Mouse (Mus musculus) stomach, embryonic 16.5 days (tissue): ENCODE results near the gene Grb7. TPM values are rescaled to one million over a fixed set of nuclear protein-coding genes. Genes with fewer than 3 reads are reported as not detected.

Source experiments
- ATAC-seq: fragments of 200-750 bp; cut with Nextera tagmentation; 2 replicates; pipeline ENCODE4 v1.8.0; 2017; ENCODE audit warnings: moderate number of reproducible peaks, moderate TSS enrichment; ENCODE audit not compliant: insufficient read depth, low FRiP score
- H3K27ac ChIP-seq: fragments of 300-500 bp; sonication (generic); 2 replicates; pipeline ENCODE4 v1.5.1; 2014; ENCODE audit warnings: low read length
- H3K27me3 ChIP-seq: fragments of 300-500 bp; sonication (generic); 2 replicates; pipeline ENCODE4 v1.6.1; 2014; ENCODE audit warnings: low read length, control low read depth, mixed read lengths; ENCODE audit not compliant: control insufficient read depth, insufficient read depth
- H3K36me3 ChIP-seq: fragments of 300-500 bp; sonication (generic); 2 replicates; pipeline ENCODE4 v1.6.1; 2014; ENCODE audit warnings: low read length; ENCODE audit not compliant: control insufficient read depth, insufficient read depth
- H3K4me1 ChIP-seq: fragments of 300-500 bp; sonication (generic); 2 replicates; pipeline ENCODE4 v1.6.1; 2014; ENCODE audit warnings: low read length, control low read depth, mixed read lengths; ENCODE audit not compliant: control insufficient read depth, insufficient read depth
- H3K4me2 ChIP-seq: fragments of 300-500 bp; sonication (generic); 2 replicates; pipeline ENCODE4 v1.6.1; 2014; ENCODE audit warnings: low read depth, low read length, mixed read lengths
- H3K4me3 ChIP-seq: fragments of 300-500 bp; sonication (generic); replicated peaks from 2 replicates; pipeline ENCODE4 v1.5.1; 2014; ENCODE audit warnings: mild to moderate bottlenecking, low read length
- H3K9ac ChIP-seq: fragments of 300-500 bp; sonication (generic); 2 replicates; pipeline ENCODE4 v1.6.1; 2014; ENCODE audit warnings: low read length
- H3K9me3 ChIP-seq: fragments of 300-500 bp; sonication (generic); replicated peaks from 2 replicates; pipeline ENCODE4 v1.6.1; 2016; ENCODE audit warnings: low read length, control low read depth; ENCODE audit not compliant: control insufficient read depth
- WGBS: fragments of 180-500 bp; shearing (Covaris S2); extraction: QIAGEN DNeasy Blood & Tissue Kit; methylation state at CpG from one replicate; pipeline ENCODE4 v1.1.7; 2014; 5-methylcytosine and 5-hydroxymethylcytosine counted together
- polyA plus RNA-seq: library from polyadenylated mRNA; unstranded; fragments of >200 nt; fragmentation: Nextera tagmentation; extraction: Ambion mirVana; gene quantifications from 2 replicates; pipeline ENCODE4 v1.2.1, GENCODE M21; 2015

The Grb7 gene
- polyA plus RNA-seq, 1 experiment from 2014 or later = 44.3 TPM

GRCm38 (mm10) chr11:98485749-98486148, 39.6 kb downstream of the Grb7 start:
- no peak overlapping the region for H3K9ac ChIP-seq
- no peak overlapping the region for H3K4me2 ChIP-seq
- no peaks in the 10 kb centered on the region for H3K9me3 ChIP-seq
- no peaks in the 10 kb centered on the region for H3K27me3 ChIP-seq
- H3K4me3 ChIP-seq = no peak overlapping the region
- H3K36me3 ChIP-seq = no peaks in the 10 kb centered on the region
- no peaks in the 10 kb centered on the region for H3K4me1 ChIP-seq
- no peak overlapping the region for H3K27ac ChIP-seq
- 79% methylated on average over 2 of the region's 2 CpGs for WGBS
- no peak for ATAC-seq

DNA sequence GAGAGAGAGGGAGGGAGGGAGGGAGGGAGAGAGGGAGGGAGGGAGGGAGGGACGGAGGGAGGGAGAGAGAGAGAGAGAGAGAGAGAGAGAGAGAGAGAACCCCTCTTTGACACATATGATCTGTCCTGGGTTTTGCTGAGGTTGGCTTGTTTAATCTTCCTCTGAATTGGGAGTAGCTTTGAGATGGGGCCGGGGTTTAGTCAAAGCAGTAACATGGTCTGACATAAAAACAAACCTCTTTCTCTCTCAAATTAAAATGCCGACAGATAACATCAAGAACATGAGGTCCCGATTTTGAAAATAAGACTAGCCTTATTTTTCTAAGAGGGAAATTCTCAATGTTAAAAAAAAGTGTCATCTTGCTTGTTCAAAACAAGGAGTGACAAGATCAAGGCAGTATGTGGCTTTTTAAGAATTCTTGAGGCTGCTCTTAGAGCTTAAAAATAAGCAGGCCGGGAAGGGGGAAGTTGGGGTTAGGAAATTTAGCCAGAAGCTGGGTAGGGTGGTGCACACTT, 41.4 kb downstream of the Grb7 start:
- ATAC-seq = no peak
- Histone ChIP-seq H3K4me2 (no peak overlapping the region), H3K27ac (no peak overlapping the region), H3K9me3 (no peaks in the 10 kb centered on the region), H3K4me1 (no peaks in the 10 kb centered on the region), H3K27me3 (no peaks in the 10 kb centered on the region), H3K9ac (no peak overlapping the region), H3K4me3 (no peak overlapping the region), H3K36me3 (no peaks in the 10 kb centered on the region)
- WGBS = 82% methylated on average over 5 of the region's 5 CpGs

DNA sequence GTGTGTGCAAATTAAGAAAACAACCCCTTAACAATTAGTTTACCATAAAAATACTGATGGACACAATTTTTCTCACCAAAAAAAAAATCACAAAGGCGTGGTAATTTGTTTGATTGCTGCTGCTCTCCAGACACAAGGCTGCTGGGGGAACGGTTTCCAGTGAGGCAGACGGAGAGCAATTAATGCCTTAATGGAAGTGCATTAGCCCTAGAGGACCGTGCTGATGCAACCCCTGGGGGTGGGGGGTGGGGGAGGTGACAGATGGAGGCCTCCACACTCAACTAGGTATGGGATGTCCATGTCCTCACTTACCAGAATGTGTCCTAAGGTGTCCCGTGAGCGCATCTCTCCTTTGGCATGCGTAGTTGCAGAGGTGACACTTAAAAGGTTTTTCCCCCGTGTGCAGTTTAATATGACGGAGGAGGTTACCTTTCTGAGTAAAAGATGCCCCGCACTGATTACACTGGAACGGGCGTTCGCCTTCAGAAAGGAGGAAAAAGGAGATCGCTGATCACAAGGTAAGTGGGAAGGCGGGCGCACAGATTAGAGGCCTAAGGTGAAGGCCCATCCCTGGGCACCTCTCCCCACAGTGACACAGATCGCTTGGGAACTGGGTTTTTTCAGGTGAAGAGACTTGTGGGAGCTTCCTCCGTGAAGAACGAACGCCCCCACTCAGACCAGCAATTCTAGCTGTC, 42.5 kb downstream of the Grb7 start:
- H3K36me3 ChIP-seq = no peaks in the 10 kb centered on the region
- no peaks in the 10 kb centered on the region for H3K9me3 ChIP-seq
- no peak overlapping the region for H3K4me3 ChIP-seq
- no peaks in the 10 kb centered on the region for H3K4me1 ChIP-seq
- ATAC-seq = no peak
- no peaks in the 10 kb centered on the region for H3K27me3 ChIP-seq
- H3K9ac ChIP-seq = no peak overlapping the region
- H3K27ac ChIP-seq = no peak overlapping the region
- 63% methylated on average over 20 of the region's 20 CpGs for WGBS
- H3K4me2 ChIP-seq = no peak overlapping the region

- no peak for ATAC-seq
- Histone ChIP-seq H3K27me3 (no peaks in the 10 kb centered on the region), H3K36me3 (no peaks in the 10 kb centered on the region), H3K9me3 (no peaks in the 10 kb centered on the region), H3K4me2 (no peak overlapping the region), H3K4me3 (no peak overlapping the region), H3K27ac (no peak overlapping the region), H3K4me1 (no peaks in the 10 kb centered on the region), H3K9ac (no peak overlapping the region)
- WGBS = 84% methylated on average over 7 of the region's 7 CpGs
Measured at GRCm38 (mm10) chr11:98491571-98491970, 45.4 kb downstream of the Grb7 start.

GRCm38 (mm10) chr11:98492959-98493358, 46.8 kb downstream of the Grb7 start:
- WGBS = 23% methylated on average over 7 of the region's 7 CpGs
- Histone ChIP-seq H3K9me3 (no peaks in the 10 kb centered on the region), H3K4me2 (no peak overlapping the region), H3K4me3 (no peak overlapping the region), H3K27me3 (no peaks in the 10 kb centered on the region), H3K4me1 (no peaks in the 10 kb centered on the region), H3K27ac (no peak overlapping the region), H3K36me3 (no peaks in the 10 kb centered on the region), H3K9ac (no peak overlapping the region)
- ATAC-seq = no peak

GRCm38 (mm10) chr11:98493394-98493793, 47.2 kb downstream of the Grb7 start:
- Histone ChIP-seq H3K4me3 (no peak overlapping the region), H3K9me3 (no peaks in the 10 kb centered on the region), H3K9ac (no peak overlapping the region), H3K27ac (no peak overlapping the region), H3K27me3 (no peaks in the 10 kb centered on the region), H3K4me2 (no peak overlapping the region), H3K4me1 (no peaks in the 10 kb centered on the region), H3K36me3 (no peaks in the 10 kb centered on the region)
- no peak for ATAC-seq
- WGBS = 67% methylated on average over 9 of the region's 9 CpGs

DNA sequence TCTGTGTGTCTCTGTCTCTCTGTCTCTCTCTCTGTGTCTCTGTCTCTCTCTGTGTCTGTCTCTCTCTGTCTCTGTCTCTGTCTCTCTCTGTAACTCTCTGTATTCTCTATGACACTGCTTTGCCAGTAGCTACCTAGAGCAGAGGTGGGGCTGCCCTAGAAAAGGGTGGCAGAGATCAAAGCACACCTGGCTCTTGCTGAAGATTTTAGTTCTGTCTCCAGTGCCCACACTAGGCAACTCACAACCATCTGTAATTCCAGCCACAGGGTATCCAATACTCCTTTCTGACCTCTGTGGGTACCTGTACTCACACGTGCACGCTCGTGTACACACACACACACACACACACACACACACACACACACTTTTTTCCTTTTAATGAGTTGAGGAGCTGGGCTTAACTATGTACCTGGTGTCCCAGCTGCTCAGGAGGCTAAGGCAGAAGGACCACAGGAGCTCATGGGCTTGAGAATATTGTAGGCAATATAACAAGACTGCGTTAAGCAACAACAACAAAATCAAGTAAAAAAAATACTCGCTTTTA, 49.1 kb downstream of the Grb7 start:
- no peak overlapping the region for H3K27ac ChIP-seq
- no peaks in the 10 kb centered on the region for H3K27me3 ChIP-seq
- H3K4me3 ChIP-seq = no peak overlapping the region
- H3K9ac ChIP-seq = no peak overlapping the region
- H3K36me3 ChIP-seq = no peaks in the 10 kb centered on the region
- H3K9me3 ChIP-seq = no peaks in the 10 kb centered on the region
- H3K4me1 ChIP-seq = no peaks in the 10 kb centered on the region
- ATAC-seq = no peak
- H3K4me2 ChIP-seq = no peak overlapping the region
- 86% methylated on average over 5 of the region's 5 CpGs for WGBS

GRCm38 (mm10) chr11:98497388-98498288, 51.4 kb downstream of the Grb7 start:
- no peaks in the 10 kb centered on the region for H3K9me3 ChIP-seq
- H3K9ac ChIP-seq = no peak overlapping the region
- no peak overlapping the region for H3K27ac ChIP-seq
- no peaks in the 10 kb centered on the region for H3K27me3 ChIP-seq
- H3K36me3 ChIP-seq = no peaks in the 10 kb centered on the region
- H3K4me3 ChIP-seq = no peak overlapping the region
- no peak for ATAC-seq
- 48% methylated on average over 22 of the region's 22 CpGs for WGBS
- H3K4me2 ChIP-seq = no peak overlapping the region
- H3K4me1 ChIP-seq = no peaks in the 10 kb centered on the region

GRCm38 (mm10) chr11:98504926-98505325, 58.7 kb downstream of the Grb7 start:
- WGBS = 44% methylated on average over 3 of the region's 3 CpGs
- no peak overlapping the region for H3K4me2 ChIP-seq
- no peak for ATAC-seq
- no peaks in the 10 kb centered on the region for H3K9me3 ChIP-seq
- no peak overlapping the region for H3K9ac ChIP-seq
- H3K27ac ChIP-seq = no peak overlapping the region
- no peaks in the 10 kb centered on the region for H3K4me1 ChIP-seq
- no peak overlapping the region for H3K4me3 ChIP-seq
- H3K27me3 ChIP-seq = no peaks in the 10 kb centered on the region
- no peaks in the 10 kb centered on the region for H3K36me3 ChIP-seq
